Mouse (Mus musculus): ENCODE measurements around the gene Akap13.

Gene Akap13

DNA sequence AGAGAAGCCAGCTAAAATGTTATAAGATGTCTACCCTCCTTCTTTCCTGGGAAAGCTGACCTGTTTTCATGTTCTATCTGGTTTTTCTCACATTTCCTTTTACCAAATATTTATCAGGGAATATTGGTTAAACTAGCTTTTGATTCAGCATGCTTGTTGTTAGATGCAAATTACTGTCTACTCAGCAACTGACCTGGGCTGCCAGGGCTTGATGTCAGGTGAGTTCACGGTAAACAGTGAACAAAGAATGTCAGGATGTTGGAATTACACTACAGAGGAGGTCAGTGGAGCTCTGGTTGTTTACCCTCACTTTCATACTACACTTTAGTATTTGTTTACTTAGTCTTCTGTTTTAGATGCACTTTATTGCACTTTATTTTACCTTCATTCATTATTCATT is 5.0 kb downstream of the Akap13 start:
- DNase-seq (ENCODE audit: low read depth, low spot score) = no peak

DNA sequence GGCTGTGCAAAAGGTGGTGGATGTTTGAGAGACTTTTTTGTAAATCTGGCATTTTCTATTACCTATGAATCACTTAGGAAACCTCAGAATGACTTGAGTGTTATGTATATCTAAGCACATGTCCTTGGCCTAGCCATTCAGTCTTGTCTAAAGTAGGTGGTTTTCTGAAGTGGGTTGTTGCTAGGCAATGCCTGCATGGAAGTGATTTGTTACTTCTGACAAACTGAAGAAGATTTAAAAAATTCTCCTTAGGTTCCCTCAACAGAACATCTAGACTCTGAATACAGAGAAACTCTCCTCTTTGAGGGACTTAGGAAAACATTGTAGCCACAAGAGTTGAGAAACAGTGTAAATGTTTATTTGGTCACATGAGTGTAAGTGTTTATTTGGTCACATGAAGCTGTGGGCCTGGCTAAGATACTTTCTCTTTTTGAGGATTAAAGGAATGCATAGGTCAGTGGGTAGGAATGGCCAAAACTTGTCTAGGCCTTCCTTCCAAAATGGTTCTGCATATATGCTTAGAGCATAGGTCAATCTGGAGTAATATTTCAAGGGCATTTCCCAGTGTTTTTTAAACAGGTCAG is 8.3 kb downstream of the Akap13 start:
- no peak for DNase-seq (ENCODE audit: low read depth, low spot score)

GRCm38 (mm10) chr7:75467791-75468190 is 12.5 kb downstream of the Akap13 start:
- DNase-seq (ENCODE audit: low read depth, low spot score) = no peak

GRCm38 (mm10) chr7:75470318-75470925 is 15.1 kb downstream of the Akap13 start:
- DNase-seq (ENCODE audit: low read depth, low spot score) = no peak

DNA sequence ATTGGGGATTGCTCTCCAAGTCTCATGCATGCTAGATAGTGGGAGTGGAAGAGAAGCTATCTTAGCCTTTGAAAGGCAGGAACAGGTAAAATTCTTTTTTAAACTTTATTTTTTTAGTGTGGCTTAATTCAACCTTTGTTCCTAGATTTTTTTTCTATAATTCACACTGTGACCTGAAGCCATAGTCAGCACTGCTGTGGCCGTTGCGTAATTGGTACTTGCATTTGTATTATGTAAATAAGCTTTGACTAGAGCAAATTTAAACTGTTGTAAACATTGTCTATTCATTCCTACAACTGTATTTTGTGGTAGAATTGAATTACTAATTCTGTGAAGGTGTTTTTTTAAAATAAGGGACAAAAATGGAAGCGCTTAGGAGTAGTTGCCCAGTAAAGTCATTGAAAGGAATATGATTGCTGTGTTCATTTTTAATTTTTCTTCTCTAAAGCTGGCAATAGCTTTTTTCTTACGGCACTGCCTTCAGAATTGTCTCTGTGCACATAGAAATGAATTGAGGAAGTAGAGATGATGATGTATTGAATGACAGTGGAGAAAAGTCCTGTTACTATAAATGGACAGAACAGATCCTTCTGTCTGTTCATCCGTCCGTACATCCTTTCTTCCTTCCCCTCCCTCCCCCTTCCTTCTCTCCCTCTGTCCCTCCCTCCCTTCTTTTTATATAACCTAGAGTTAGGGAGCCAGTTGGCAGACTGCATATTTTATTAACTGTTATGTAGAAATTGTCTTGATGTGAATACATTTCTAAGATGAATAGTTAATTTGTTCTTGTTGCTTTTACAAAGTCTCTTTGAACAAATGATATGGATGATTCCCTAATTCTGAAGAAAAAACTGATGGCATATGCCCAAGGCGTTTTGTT is 17.2 kb downstream of the Akap13 start:
- no peak for DNase-seq (ENCODE audit: low read depth, low spot score)

GRCm38 (mm10) chr7:75473294-75473693 is 18.0 kb downstream of the Akap13 start:
- DNase-seq (ENCODE audit: low read depth, low spot score) = no peak

DNA sequence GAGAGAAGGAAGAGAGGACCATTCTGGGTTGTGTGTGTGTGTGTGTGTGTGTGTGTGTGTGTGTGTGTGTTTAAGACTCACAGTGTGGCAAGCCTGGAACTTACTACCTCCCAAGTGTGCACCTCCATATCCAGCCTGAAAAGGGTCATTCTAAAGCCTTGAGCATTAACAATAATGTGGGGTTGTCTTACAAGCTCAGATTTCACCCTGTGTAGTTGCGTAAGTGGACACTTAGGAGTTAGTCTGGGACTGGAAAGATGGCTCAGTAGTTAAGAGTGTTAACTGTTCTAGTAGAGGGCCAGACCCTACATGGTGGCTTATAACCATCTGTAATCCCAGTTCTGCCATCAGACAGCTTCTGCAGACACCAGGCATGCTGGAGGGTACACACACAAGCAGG is 18.7 kb downstream of the Akap13 start:
- no peak for DNase-seq (ENCODE audit: low read depth, low spot score)

GRCm38 (mm10) chr7:75474564-75475150 is 19.3 kb downstream of the Akap13 start:
- no peak for DNase-seq (ENCODE audit: low read depth, low spot score)

DNA sequence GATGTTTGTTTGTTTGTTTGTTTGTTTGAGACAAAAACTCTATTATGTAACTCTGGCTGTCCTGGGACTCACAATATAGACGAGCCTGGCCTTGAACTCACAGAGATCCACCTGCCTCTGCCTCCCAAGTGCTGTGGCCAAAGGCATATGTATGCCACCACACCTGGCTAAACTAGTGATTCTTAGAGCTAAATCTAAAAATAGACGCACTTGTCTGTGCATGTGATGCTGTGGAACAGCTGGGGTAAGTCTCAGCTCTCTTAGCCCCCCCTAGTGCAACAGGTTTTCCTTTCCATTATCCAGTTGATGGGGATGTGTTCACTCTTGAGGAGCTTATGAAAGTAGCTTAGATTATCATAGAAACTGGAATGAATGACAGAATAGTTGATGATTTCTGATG is 22.7 kb downstream of the Akap13 start:
- DNase-seq (ENCODE audit: low read depth, low spot score) = no peak

GRCm38 (mm10) chr7:75480721-75481426 is 25.5 kb downstream of the Akap13 start:
- no peak for DNase-seq (ENCODE audit: low read depth, low spot score)

- DNase-seq (ENCODE audit: low read depth, low spot score) = no peak
Measured at GRCm38 (mm10) chr7:75486031-75486430, 30.7 kb downstream of the Akap13 start.

DNA sequence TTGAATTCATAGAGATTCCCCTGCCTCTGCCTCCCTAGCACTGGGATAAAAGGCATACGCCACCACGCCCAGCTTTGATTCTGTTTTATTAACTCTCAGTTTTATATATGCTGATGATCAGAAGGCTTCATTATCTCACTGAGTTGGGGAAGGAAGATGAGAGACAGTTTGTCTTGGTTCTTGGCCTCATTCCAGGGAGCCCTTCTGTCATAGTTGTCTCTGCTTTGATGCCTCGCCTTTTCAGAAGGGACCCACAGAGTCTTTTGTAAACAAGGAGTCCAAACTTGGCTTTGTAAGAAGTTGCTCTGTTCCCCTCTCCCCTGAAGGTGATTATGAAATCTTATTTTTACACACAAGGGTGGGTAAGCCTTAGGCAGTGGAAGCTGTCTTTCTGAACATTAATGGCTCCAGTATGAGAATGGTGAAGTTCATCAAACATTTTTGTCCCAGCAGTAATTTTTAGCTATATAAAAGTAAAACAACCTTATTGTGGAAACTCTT is 40.7 kb downstream of the Akap13 start:
- no peak for DNase-seq (ENCODE audit: low read depth, low spot score)

DNA sequence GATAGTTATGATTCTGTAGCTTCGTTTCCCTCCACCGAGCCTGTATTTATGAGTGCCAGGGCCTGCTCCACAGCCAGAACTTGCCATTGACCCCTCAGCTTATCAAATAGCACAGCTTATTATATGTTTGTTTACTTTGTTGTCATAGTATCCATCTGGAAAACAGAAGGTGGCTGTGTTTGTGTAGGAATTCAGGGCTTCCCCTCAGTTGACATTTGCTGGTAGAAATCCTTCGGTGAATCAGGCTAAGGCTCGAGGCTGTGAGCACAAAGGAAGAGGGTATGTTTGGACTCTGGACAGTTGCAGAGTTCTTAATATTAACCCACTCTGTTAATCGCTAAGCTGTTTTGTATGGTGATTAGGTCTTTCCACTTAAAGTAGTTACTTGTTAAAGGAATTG is 43.3 kb downstream of the Akap13 start:
- no peak for DNase-seq (ENCODE audit: low read depth, low spot score)

DNA sequence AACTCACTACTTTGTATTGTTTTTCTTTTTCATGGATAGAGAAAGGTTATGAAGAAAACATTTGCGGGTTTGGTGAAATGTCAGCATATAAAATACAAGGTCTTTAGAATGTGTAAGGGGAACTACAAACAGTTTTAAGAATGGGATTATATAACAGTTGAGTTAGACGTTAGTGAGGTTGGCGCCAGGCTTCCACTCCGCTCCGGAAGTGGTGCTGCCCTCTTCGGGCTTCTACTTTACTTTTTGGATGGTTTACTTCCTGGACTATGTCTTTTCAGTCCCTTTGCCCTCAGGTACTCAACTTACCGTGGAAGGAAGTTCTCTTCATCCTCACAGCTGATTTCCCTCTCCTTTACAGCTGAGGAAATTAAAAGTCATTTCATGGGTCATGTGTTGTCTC is 43.9 kb downstream of the Akap13 start:
- DNase-seq (ENCODE audit: low read depth, low spot score) = no peak

DNA sequence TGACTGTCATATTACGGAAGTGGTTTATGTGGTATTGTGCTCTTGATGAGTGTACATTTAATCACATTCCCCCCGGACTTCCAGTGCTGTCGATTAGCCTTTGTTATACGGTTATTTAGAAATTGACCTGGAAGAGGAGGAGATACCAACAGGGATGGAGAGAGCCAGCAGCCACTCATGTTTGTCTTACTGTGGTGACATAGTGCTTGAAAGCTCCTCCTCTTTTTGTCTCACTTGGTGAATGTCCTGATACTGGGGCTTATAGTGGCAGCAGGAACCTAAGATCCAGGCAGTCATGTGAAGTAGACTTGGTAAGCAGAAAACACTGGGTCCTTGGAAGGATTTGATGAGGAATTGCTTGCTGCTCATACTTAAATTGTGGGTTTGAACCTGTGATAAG is 44.8 kb downstream of the Akap13 start:
- no peak for DNase-seq (ENCODE audit: low read depth, low spot score)

- no peak for DNase-seq (ENCODE audit: low read depth, low spot score)
Measured at GRCm38 (mm10) chr7:75500793-75501192, 45.5 kb downstream of the Akap13 start.

DNA sequence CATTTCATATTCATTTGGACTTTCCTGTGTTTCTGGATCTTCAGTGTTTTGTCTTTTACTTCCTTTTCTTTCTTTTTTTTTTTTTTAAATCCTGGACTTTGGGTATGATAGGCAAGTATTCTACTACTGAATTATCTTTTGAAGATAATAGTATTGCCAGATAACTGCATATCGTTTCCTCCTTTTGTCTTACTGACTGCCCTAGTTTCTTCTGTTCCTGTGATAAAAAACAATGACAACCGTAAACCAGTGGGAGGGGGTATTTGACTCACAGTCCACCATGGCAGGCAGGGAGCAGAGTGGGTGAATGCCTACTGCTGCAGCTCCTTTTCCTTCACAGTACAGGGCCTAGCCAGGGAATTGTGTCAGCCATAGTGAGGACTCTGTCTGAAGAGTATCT is 49.2 kb downstream of the Akap13 start:
- no peak for DNase-seq (ENCODE audit: low read depth, low spot score)

DNA sequence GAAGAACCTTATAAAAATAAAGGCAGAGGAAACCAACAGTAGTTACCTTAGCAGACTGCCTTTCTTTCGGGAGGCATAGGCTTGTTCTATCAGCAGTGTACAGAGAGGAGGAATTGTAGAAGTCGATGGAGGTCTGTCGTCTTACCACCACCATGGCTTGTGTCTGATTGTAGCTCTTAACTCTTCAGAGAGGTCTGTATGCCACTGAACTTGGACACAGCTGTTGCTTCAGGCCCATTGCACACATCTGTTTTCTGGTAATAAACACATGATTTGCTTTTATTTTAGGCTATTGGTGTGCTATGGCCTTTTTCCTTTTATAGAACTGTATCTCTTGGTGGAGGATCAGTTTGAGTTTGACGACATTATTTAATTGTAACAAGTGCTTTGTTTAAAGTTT is 51.3 kb downstream of the Akap13 start:
- DNase-seq (ENCODE audit: low read depth, low spot score) = no peak

DNA sequence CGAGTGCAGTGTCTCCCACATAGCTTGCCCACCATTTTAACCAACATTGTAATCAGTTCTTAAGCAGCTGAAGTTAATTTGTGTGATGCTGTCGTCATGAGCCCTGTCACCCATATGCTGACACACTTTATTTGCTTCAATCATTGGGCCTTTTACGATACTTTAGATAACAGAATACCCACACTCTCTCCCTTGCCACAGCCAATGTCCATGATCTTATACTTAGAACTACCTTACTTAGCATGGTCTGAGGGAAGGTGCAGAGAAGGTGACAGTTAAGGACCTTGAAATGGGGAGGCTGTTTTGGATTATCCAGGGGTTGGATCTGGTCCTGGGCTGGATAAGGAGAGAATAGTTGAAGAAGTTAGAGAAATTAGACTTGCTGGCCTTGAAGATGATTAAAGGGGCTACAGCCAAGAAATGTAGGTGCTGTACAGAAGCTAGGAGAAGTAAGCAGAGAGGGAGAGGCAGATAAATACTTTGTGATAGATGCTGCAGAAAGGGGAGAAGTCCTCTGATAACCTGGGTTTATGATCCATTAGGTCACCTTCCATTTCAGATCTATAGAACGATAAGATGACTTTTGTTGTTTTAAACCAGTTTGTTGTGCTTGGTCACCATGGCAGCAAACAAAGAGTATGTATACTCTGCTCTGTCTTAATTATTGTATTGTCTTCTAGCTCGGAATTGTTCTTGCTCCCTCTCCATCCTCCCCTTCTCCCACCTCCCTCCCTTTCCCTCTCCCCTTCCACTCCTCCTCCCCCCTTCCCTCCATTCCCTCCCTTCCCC is 53.9 kb downstream of the Akap13 start:
- DNase-seq (ENCODE audit: low read depth, low spot score) = no peak

GRCm38 (mm10) chr7:75515472-75515871 is 60.1 kb downstream of the Akap13 start:
- DNase-seq (ENCODE audit: low read depth, low spot score) = no peak
